Comparison of ENCODE assay signal across 19 mouse cellular contexts in the genomic region with DNA sequence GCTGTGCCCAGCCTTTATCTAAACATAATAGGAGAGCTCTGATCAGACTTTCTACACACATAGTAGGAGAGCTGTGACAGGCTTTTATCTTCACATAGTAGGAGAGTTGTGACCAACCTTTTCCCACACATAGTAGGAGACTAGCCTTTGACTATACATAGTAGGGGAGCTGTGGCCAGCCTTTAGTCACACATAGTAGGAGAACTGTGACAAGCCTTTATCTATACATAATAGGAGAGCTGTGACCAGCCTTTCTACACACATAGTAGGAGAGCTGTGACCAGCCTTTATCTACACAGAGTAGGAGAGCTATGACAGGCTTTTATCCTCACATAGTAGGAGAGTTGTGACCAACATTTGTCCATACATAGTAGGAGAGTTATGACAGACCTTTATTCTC.
"Had no signal": no experiment of that assay in that cellular context is flagged by ENCODE, and none has a peak within 500 bp of the region (broad histone marks: within the 10 kb centered on the region; RNA-seq: fewer than 3 reads in every experiment).

No protein-coding gene starts in this region.

- DNase-seq: gastrocnemius, postnatal 14 days; gastrocnemius, postnatal 36 days; heart, adult 11 months; heart, adult 2 months; heart, postnatal 14 days; heart, postnatal 36 days; kidney, adult 11 months; kidney, adult 9 months; layer of hippocampus, adult 9-11 months; layer of hippocampus, postnatal 36 days; left cerebral cortex, postnatal 4 days had no signal

- H3K9ac ChIP-seq: heart, embryonic 13.5 days; heart, embryonic 15.5 days; hindbrain, embryonic 13.5 days; hindbrain, embryonic 15.5 days; limb, embryonic 13.5 days; limb, embryonic 15.5 days; liver, embryonic 12.5 days had no signal

- H3K9me3 ChIP-seq: hindbrain, embryonic 15.5 days; limb, embryonic 15.5 days had no signal

- H3K27ac ChIP-seq: heart, adult 2 months; heart, embryonic 13.5 days; heart, embryonic 15.5 days; hindbrain, embryonic 13.5 days; hindbrain, embryonic 15.5 days; hindbrain, postnatal 0 days; limb, embryonic 15.5 days; liver, embryonic 12.5 days had no signal

- H3K4me3 ChIP-seq: heart, adult 2 months; heart, embryonic 13.5 days; heart, embryonic 15.5 days; hindbrain, embryonic 13.5 days; hindbrain, embryonic 15.5 days; limb, embryonic 13.5 days; limb, embryonic 15.5 days; liver, embryonic 12.5 days had no signal

- H3K36me3 ChIP-seq: heart, embryonic 13.5 days; heart, embryonic 15.5 days; hindbrain, embryonic 13.5 days; hindbrain, embryonic 15.5 days; limb, embryonic 13.5 days; limb, embryonic 15.5 days had no signal

- H3K4me1 ChIP-seq: liver, embryonic 12.5 days had no signal

- H3K27me3 ChIP-seq: heart, embryonic 13.5 days; hindbrain, embryonic 15.5 days; limb, embryonic 13.5 days had no signal
